Mouse (Mus musculus) myocyte (in vitro differentiated cells): ENCODE results near the gene Dennd5a. TPM values are rescaled to one million over a fixed set of nuclear protein-coding genes. Genes with fewer than 3 reads are reported as not detected.

Experiments used
- H3K27me3 ChIP-seq: one replicate; pipeline ENCODE4 v1.6.1; 2011; ENCODE audit not compliant: control insufficient read depth, insufficient read depth, insufficient read length
- H3K36me3 ChIP-seq: one replicate; pipeline ENCODE4 v1.6.1; 2011; ENCODE audit not compliant: control insufficient read depth, insufficient read depth
- H3K4me2 ChIP-seq: one replicate; pipeline ENCODE4 v1.6.1; 2011; ENCODE audit warnings: low read depth, control low read depth
- H3K4me3 ChIP-seq: one replicate; pipeline ENCODE4 v1.5.1; 2011; ENCODE audit warnings: mild to moderate bottlenecking, control low read depth, moderate library complexity
- H3K79me2 ChIP-seq: one replicate; pipeline ENCODE4 v1.6.1; 2011; ENCODE audit not compliant: control insufficient read depth, insufficient read depth
- H3ac ChIP-seq: one replicate; pipeline ENCODE4 v1.6.1; 2011; ENCODE audit not compliant: control insufficient read depth, insufficient read length
- CEBPB ChIP-seq: IDR thresholded peaks from 2 replicates; pipeline ENCODE4 v1.6.1; 2011; ENCODE audit warnings: mild to moderate bottlenecking, moderate library complexity; ENCODE audit not compliant: poor library complexity, insufficient read depth, severe bottlenecking
- E2F4 ChIP-seq: IDR thresholded peaks from one replicate; pipeline ENCODE4 v1.6.1; 2011; ENCODE audit warnings: mild to moderate bottlenecking, control low read depth, moderate library complexity; ENCODE audit not compliant: insufficient read depth
- MAX ChIP-seq: IDR thresholded peaks from one replicate; pipeline ENCODE4 v1.6.1; 2011; ENCODE audit warnings: low read depth, mild to moderate bottlenecking, control low read depth
- MYOD1 ChIP-seq, 3 experiments: IDR thresholded peaks; one replicate each; pipeline ENCODE4 v1.6.1; 2011; ENCODE audit warnings: control low read depth in 2 of 3, low read depth in 2 of 3, mild to moderate bottlenecking in 2 of 3, moderate library complexity in 1 of 3; ENCODE audit not compliant: insufficient read length in 2 of 3, control insufficient read depth in 1 of 3
- MYOG ChIP-seq, 3 experiments: IDR thresholded peaks; one replicate each; pipeline ENCODE4 v1.6.1; 2011; ENCODE audit warnings: control low read depth in 2 of 3, low read depth in 2 of 3, mild to moderate bottlenecking in 2 of 3; ENCODE audit not compliant: insufficient read length in 2 of 3, control insufficient read depth in 1 of 3, insufficient read depth in 1 of 3
- POLR2A ChIP-seq: IDR thresholded peaks from one replicate; pipeline ENCODE4 v1.6.1; 2011; ENCODE audit warnings: low read depth, mild to moderate bottlenecking, control low read depth, moderate library complexity; ENCODE audit not compliant: insufficient read length
- POLR2AphosphoS2 ChIP-seq: IDR thresholded peaks from one replicate; pipeline ENCODE4 v1.6.1; 2011; ENCODE audit warnings: low read depth, control low read depth; ENCODE audit not compliant: insufficient read length
- REST ChIP-seq: IDR thresholded peaks from one replicate; pipeline ENCODE4 v1.6.1; 2011; ENCODE audit warnings: mild to moderate bottlenecking, control low read depth, moderate library complexity; ENCODE audit not compliant: insufficient read depth, insufficient read length
- SRF ChIP-seq: IDR thresholded peaks from one replicate; pipeline ENCODE4 v1.6.1; 2011; ENCODE audit warnings: low read depth; ENCODE audit not compliant: control insufficient read depth, insufficient read length
- TCF12 ChIP-seq: IDR thresholded peaks from one replicate; pipeline ENCODE4 v1.6.1; 2011; ENCODE audit warnings: mild to moderate bottlenecking, control low read depth; ENCODE audit not compliant: poor library complexity, insufficient read depth, severe bottlenecking
- TCF3 ChIP-seq: IDR thresholded peaks from one replicate; pipeline ENCODE4 v1.6.1; 2011; ENCODE audit warnings: low read depth, control low read depth; ENCODE audit not compliant: insufficient read length
- USF1 ChIP-seq: IDR thresholded peaks from one replicate; pipeline ENCODE4 v1.6.1; 2011; ENCODE audit warnings: low read depth, mild to moderate bottlenecking, control low read depth, moderate library complexity
- polyA plus RNA-seq: library from polyadenylated mRNA; unstranded; fragments of >200 nt; fragmentation: generic; extraction: Trizol; gene quantifications from one replicate; pipeline ENCODE4 v1.2.1, GENCODE M21; 2012; ENCODE audit warnings: missing spikeins

Gene Dennd5a
- polyA plus RNA-seq, 1 experiment: 54.0 TPM

GRCm38 (mm10) chr7:109852017-109852416, 108.3 kb downstream of the Dennd5a start:
- H3K79me2 ChIP-seq: no peaks in the 10 kb centered on the region
- no peak for TF ChIP-seq CEBPB
- TF ChIP-seq MYOD1 (IDR thresholded peaks at IDR 0.05; ENCODE audit: control insufficient read depth in 1 of 3, insufficient read length in 2 of 3, low read depth in 2 of 3): no peak
- no peak for TF ChIP-seq TCF3
- no peak for TF ChIP-seq E2F4
- no peak for TF ChIP-seq MYOG (IDR thresholded peaks at IDR 0.05; ENCODE audit: control insufficient read depth in 1 of 3, insufficient read depth in 1 of 3, insufficient read length in 2 of 3, low read depth in 2 of 3)
- no peak for TF ChIP-seq REST
- no peak for TF ChIP-seq USF1
- no peak for TF ChIP-seq SRF
- TF ChIP-seq POLR2A: no peak
- TF ChIP-seq POLR2AphosphoS2: no peak
- TF ChIP-seq TCF12: no peak
- TF ChIP-seq MAX: no peak

GRCm38 (mm10) chr7:109850531-109850930, 109.7 kb downstream of the Dennd5a start:
- H3K4me3 ChIP-seq: no peak overlapping the region
- no peak overlapping the region for H3ac ChIP-seq
- H3K36me3 ChIP-seq: no peaks in the 10 kb centered on the region
- H3K79me2 ChIP-seq: no peaks in the 10 kb centered on the region
- H3K4me2 ChIP-seq: no peak overlapping the region
- peaks cover 19% of the 10 kb centered on the region for H3K27me3 ChIP-seq
- no peak for TF ChIP-seq TCF12
- TF ChIP-seq POLR2AphosphoS2: no peak
- TF ChIP-seq MAX: no peak
- TF ChIP-seq CEBPB: no peak
- no peak for TF ChIP-seq E2F4
- TF ChIP-seq SRF: no peak
- TF ChIP-seq POLR2A: no peak

More at GRCm38 (mm10) chr7:109852017-109852416, 108.3 kb downstream of the Dennd5a start:
- Histone ChIP-seq H3K4me3 (no peak overlapping the region), H3K27me3 (peaks cover 16% of the 10 kb centered on the region), H3K4me2 (no peak overlapping the region), H3K36me3 (no peaks in the 10 kb centered on the region), H3ac (no peak overlapping the region)

DNA sequence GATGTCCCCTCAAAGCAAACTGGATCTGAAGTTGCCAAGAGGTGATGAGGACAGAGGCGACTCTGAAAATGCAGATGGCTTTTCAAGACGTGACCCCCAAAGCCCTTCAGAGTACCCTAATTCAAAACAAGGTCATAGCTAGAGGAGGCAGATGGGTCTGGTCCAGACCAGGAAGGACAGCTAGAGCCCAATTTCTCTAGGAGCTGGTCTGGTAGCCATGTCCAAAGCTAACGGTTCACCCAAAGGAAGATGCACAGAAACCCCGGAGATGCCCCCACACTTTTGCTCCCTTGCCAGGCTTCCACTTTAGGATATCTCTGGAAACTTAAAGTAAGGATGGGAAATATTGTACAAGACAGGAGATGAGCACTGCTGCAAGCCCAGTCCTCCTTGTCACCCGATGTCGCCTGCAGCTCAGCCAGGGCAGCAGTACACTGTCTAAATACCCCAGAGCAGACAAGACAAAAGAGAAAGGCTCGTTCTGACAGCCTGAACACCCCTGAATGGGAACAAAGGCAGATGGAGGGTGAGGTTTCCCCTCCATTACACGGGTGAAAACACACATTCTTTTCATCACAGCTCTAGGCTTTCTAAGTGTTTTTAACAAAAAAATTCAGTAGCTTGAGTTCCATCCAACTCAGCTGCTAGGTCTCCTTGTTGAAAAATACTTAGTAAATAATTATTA, 110.4 kb downstream of the Dennd5a start:
- Histone ChIP-seq H3K4me3 (no peak overlapping the region), H3K4me2 (no peak overlapping the region)
- TF ChIP-seq SRF (no peak), TCF3 (no peak), MAX (no peak), MYOG (IDR thresholded peaks at IDR 0.05; ENCODE audit: control insufficient read depth in 1 of 3, insufficient read depth in 1 of 3, insufficient read length in 2 of 3, low read depth in 2 of 3) (no peak), REST (no peak)

GRCm38 (mm10) chr7:109848867-109849733, 111.2 kb downstream of the Dennd5a start:
- Histone ChIP-seq H3K36me3 (no peaks in the 10 kb centered on the region), H3K79me2 (no peaks in the 10 kb centered on the region), H3ac (no peak overlapping the region), H3K27me3 (peaks cover 25% of the 10 kb centered on the region), H3K4me3 (no peak overlapping the region), H3K4me2 (no peak overlapping the region)
- TF ChIP-seq USF1 (no peak), REST (no peak), SRF (no peak), E2F4 (no peak), MYOD1 (IDR thresholded peaks at IDR 0.05; ENCODE audit: control insufficient read depth in 1 of 3, insufficient read length in 2 of 3, low read depth in 2 of 3) (no peak), MAX (no peak), POLR2AphosphoS2 (no peak), TCF12 (no peak), TCF3 (no peak), MYOG (IDR thresholded peaks at IDR 0.05; ENCODE audit: control insufficient read depth in 1 of 3, insufficient read depth in 1 of 3, insufficient read length in 2 of 3, low read depth in 2 of 3) (no peak), CEBPB (no peak), POLR2A (no peak)

More for the DNA sequence above, 110.4 kb downstream of the Dennd5a start:
- Histone ChIP-seq H3ac (no peak overlapping the region), H3K79me2 (no peaks in the 10 kb centered on the region), H3K27me3 (peaks cover 22% of the 10 kb centered on the region), H3K36me3 (no peaks in the 10 kb centered on the region)
